Mouse (Mus musculus) stomach, postnatal 0 days (tissue): ENCODE measurements around the gene Mrps2.

ENCODE experiments used
- CTCF ChIP-seq: IDR thresholded peaks from 2 replicates; pipeline ENCODE4 v1.5.1; 2016; ENCODE audit warnings: antibody characterized with exemption, low read depth, mild to moderate bottlenecking, moderate library complexity
- EP300 ChIP-seq: optimal IDR thresholded peaks from 2 replicates; pipeline ENCODE3; 2016; ENCODE audit warnings: antibody characterized with exemption

- TF ChIP-seq CTCF (peak; percentile 50), EP300 (no peak)
These were observed 45.0 kb downstream of the Mrps2 start, which contains the start of gene Ralgds for GRCm38 (mm10) chr2:28512798-28513401.
